Mouse (Mus musculus) v-Abl transformed pro-B cells (cell line): Measurements from ENCODE around the gene Btaf1.
"Not testable (repeated sequence)": the region's sequence is repeated elsewhere in the genome, so short reads cannot be mapped to it uniquely, and the experiment has no call there.

Experiments
- in situ Hi-C, 2 experiments: fragments of 400-800 bp; cut with MboI; formaldehyde crosslinking; loops; one replicate each; pipeline ENCODE4 v1.15.1; 2025; ENCODE audit not compliant: unreplicated experiment in 2 of 2

Btaf1 gene

GRCm38 (mm10) chr19:36918441-36919301 lies 7.2 kb upstream of the Btaf1 start:
- in situ Hi-C loops, result loop anchor here (5.0 to 25.0 kb wide), 3 partner anchors 101 to 1931 kb away; no protein-coding TSS in a partner anchor

GRCm38 (mm10) chr19:36919466-36919865 lies 6.4 kb upstream of the Btaf1 start, which contains the start of gene Fgfbp3:
TSS of gene Fgfbp3 (minus strand) at chr19:36919615.
- in situ Hi-C loops, result loop anchor here (5.0 to 25.0 kb wide), 3 partner anchors 102 to 1932 kb away; no protein-coding TSS in a partner anchor

GRCm38 (mm10) chr19:36922015-36922414 lies 3.9 kb upstream of the Btaf1 start:
- in situ Hi-C loops, result loop anchor here (5.0 to 25.0 kb wide), 8 partner anchors 40 to 1935 kb away; no protein-coding TSS in a partner anchor

GRCm38 (mm10) chr19:36922936-36923335 lies 2.9 kb upstream of the Btaf1 start:
- in situ Hi-C loops, result loop anchor here (5.0 to 25.0 kb wide), 8 partner anchors 41 to 1936 kb away; no protein-coding TSS in a partner anchor

- in situ Hi-C loops, result loop anchor here in 1 of 2 experiments (10.0 kb wide), 3 partner anchors 382 to 1772 kb away; no protein-coding TSS in a partner anchor
Observed at GRCm38 (mm10) chr19:36926553-36927236, 816 bp downstream of the Btaf1 start.

- in situ Hi-C loops, result loop anchor here in 1 of 2 experiments (10.0 kb wide), 3 partner anchors 383 to 1773 kb away; no protein-coding TSS in a partner anchor
Observed at GRCm38 (mm10) chr19:36927800-36928361, 2.0 kb downstream of the Btaf1 start.

- in situ Hi-C loops, result loop anchor here in 1 of 2 experiments (10.0 kb wide), 3 partner anchors 385 to 1775 kb away; no protein-coding TSS in a partner anchor
Observed at GRCm38 (mm10) chr19:36929816-36930215, 3.9 kb downstream of the Btaf1 start.

- in situ Hi-C loops, result no loop called here
Observed at GRCm38 (mm10) chr19:36932097-36932496, 6.2 kb downstream of the Btaf1 start.

- in situ Hi-C loops, result no loop called here
Observed at GRCm38 (mm10) chr19:36932613-36933012, 6.7 kb downstream of the Btaf1 start.

- in situ Hi-C loops, result no loop called here
Observed at GRCm38 (mm10) chr19:36936285-36936684, 10.4 kb downstream of the Btaf1 start.

GRCm38 (mm10) chr19:36938008-36938407 lies 12.1 kb downstream of the Btaf1 start:
- in situ Hi-C loops, result no loop called here

- in situ Hi-C loops, result no loop called here
Observed at GRCm38 (mm10) chr19:36940064-36940463, 14.2 kb downstream of the Btaf1 start.

- in situ Hi-C loops, result no loop called here
Observed at GRCm38 (mm10) chr19:36953637-36954206, 27.8 kb downstream of the Btaf1 start.

- in situ Hi-C loops, result no loop called here
Observed at GRCm38 (mm10) chr19:36958331-36958730, 32.5 kb downstream of the Btaf1 start.

GRCm38 (mm10) chr19:36961320-36961719 lies 35.4 kb downstream of the Btaf1 start:
- in situ Hi-C loops, result no loop called here

- in situ Hi-C loops, result not testable (repeated sequence)
Observed at GRCm38 (mm10) chr19:36962544-36963260, 36.8 kb downstream of the Btaf1 start.

- in situ Hi-C loops, result no loop called here
Observed at GRCm38 (mm10) chr19:37004557-37004956, 78.7 kb downstream of the Btaf1 start.

GRCm38 (mm10) chr19:37009878-37010281 lies 84.0 kb downstream of the Btaf1 start:
- in situ Hi-C loops, result no loop called here

GRCm38 (mm10) chr19:37013461-37013860 lies 87.6 kb downstream of the Btaf1 start:
- in situ Hi-C loops, result no loop called here
